Mouse (Mus musculus) bone marrow, adult 2 months (tissue): Measurements from ENCODE around the gene Prdm16.

ENCODE experiments used
- CTCF ChIP-seq: fragments of 200-500 bp; IDR thresholded peaks from 2 replicates; pipeline ENCODE4 v1.5.1; 2011; ENCODE audit warnings: low read length, control low read depth; ENCODE audit not compliant: control insufficient read depth, insufficient read depth
- POLR2A ChIP-seq: fragments of 200-500 bp; IDR thresholded peaks from 2 replicates; pipeline ENCODE4 v1.6.1; 2011; ENCODE audit warnings: low read depth, mild to moderate bottlenecking, control low read depth, low read length, borderline replicate concordance; ENCODE audit not compliant: control insufficient read depth

- no peak for TF ChIP-seq CTCF
- TF ChIP-seq POLR2A = no peak
These were observed 209.8 kb downstream of the Prdm16 start for GRCm38 (mm10) chr4:154426901-154427300.
